Mouse (Mus musculus): ENCODE data around the gene Slc28a1. TPM values are rescaled to one million over a fixed set of nuclear protein-coding genes. Genes with fewer than 3 reads are reported as not detected.
"Not testable (repeated sequence)": the region's sequence is repeated elsewhere in the genome, so short reads cannot be mapped to it uniquely, and the experiment has no call there.

Gene Slc28a1
- polyA plus RNA-seq, 1 experiment = not detected

DNA sequence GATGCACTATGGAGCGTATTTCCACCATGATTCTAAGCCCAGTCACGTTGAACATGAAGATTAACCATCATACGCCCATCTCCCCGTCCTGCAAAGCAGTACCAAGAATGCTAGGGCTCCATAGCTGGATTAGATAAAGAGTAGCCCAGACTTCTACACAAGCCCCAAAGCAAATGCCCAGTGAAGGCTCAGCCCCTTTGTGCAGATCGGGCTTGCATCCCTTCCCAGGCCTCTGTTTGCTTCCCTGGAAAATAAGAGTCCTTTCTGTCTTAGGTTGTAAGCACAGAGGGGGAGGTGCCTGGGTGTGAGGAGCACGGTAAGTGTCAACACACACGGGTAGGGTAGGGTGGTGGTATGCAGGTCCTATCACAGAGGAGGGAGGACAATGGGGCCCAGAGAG lies 38.2 kb downstream of the Slc28a1 start:
- Histone ChIP-seq H3K4me3 (no peak overlapping the region), H3K27me3 (ENCODE audit: control insufficient read depth, insufficient read depth, insufficient read length) (peaks cover 6% of the 10 kb centered on the region), H3K36me3 (ENCODE audit: control insufficient read depth, insufficient read depth) (no peaks in the 10 kb centered on the region), H3ac (ENCODE audit: control insufficient read depth, insufficient read length) (no peak overlapping the region), H3K79me2 (ENCODE audit: control insufficient read depth, insufficient read depth) (no peaks in the 10 kb centered on the region), H3K4me2 (ENCODE audit: low read depth) (no peak overlapping the region)
- TF ChIP-seq MYOD1 (IDR thresholded peaks at IDR 0.05; ENCODE audit: control insufficient read depth in 1 of 3, insufficient read length in 2 of 3, low read depth in 2 of 3) = no peak
- TF ChIP-seq TCF12 (IDR thresholded peaks at IDR 0.05; ENCODE audit: insufficient read depth, poor library complexity, severe bottlenecking) = no peak
- TF ChIP-seq E2F4 (IDR thresholded peaks at IDR 0.05; ENCODE audit: insufficient read depth) = no peak
- no peak for TF ChIP-seq TCF3 (IDR thresholded peaks at IDR 0.05; ENCODE audit: insufficient read length, low read depth)
- no peak for TF ChIP-seq MAX (IDR thresholded peaks at IDR 0.05; ENCODE audit: low read depth)
- TF ChIP-seq REST (IDR thresholded peaks at IDR 0.05; ENCODE audit: insufficient read depth, insufficient read length) = no peak
- no peak for TF ChIP-seq CEBPB (IDR thresholded peaks at IDR 0.05; ENCODE audit: insufficient read depth, poor library complexity, severe bottlenecking)
- TF ChIP-seq MYOG (IDR thresholded peaks at IDR 0.05; ENCODE audit: control insufficient read depth in 1 of 3, insufficient read depth in 1 of 3, insufficient read length in 2 of 3, low read depth in 2 of 3) = no peak
- TF ChIP-seq SRF (IDR thresholded peaks at IDR 0.05; ENCODE audit: control insufficient read depth, insufficient read length, low read depth) = no peak
- TF ChIP-seq POLR2A (IDR thresholded peaks at IDR 0.05; ENCODE audit: insufficient read length, low read depth) = no peak
- no peak for TF ChIP-seq USF1 (IDR thresholded peaks at IDR 0.05; ENCODE audit: low read depth)
- TF ChIP-seq POLR2AphosphoS2 (IDR thresholded peaks at IDR 0.05; ENCODE audit: insufficient read length, low read depth) = no peak

DNA sequence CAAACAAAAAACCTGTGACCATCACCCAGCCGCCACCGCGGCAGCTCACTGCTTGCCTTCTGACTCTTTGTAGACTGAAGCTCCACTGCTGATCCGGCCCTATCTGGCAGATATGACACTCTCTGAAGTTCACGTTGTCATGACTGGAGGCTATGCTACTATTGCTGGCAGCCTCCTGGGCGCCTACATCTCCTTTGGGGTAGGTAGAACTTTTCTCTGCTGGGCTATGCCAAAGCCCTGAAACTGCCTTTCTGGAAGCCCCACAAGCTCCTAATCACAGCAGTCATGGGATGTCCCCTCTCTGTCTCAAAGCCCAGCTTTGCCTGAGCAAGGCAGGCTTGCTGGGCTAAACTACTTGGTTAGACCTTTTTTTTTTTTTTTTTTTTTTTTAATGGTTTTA lies 38.7 kb downstream of the Slc28a1 start:
- TF ChIP-seq MYOD1 (IDR thresholded peaks at IDR 0.05; ENCODE audit: control insufficient read depth in 1 of 3, insufficient read length in 2 of 3, low read depth in 2 of 3) = no peak
- TF ChIP-seq REST (IDR thresholded peaks at IDR 0.05; ENCODE audit: insufficient read depth, insufficient read length) = no peak
- TF ChIP-seq MYOG (IDR thresholded peaks at IDR 0.05; ENCODE audit: control insufficient read depth in 1 of 3, insufficient read depth in 1 of 3, insufficient read length in 2 of 3, low read depth in 2 of 3) = no peak
- no peak for TF ChIP-seq POLR2A (IDR thresholded peaks at IDR 0.05; ENCODE audit: insufficient read length, low read depth)
- TF ChIP-seq POLR2AphosphoS2 (IDR thresholded peaks at IDR 0.05; ENCODE audit: insufficient read length, low read depth) = no peak
- TF ChIP-seq MAX (IDR thresholded peaks at IDR 0.05; ENCODE audit: low read depth) = no peak
- no peak for TF ChIP-seq CEBPB (IDR thresholded peaks at IDR 0.05; ENCODE audit: insufficient read depth, poor library complexity, severe bottlenecking)
- no peak for TF ChIP-seq SRF (IDR thresholded peaks at IDR 0.05; ENCODE audit: control insufficient read depth, insufficient read length, low read depth)
- TF ChIP-seq TCF12 (IDR thresholded peaks at IDR 0.05; ENCODE audit: insufficient read depth, poor library complexity, severe bottlenecking) = no peak
- no peak for TF ChIP-seq USF1 (IDR thresholded peaks at IDR 0.05; ENCODE audit: low read depth)
- no peak for TF ChIP-seq E2F4 (IDR thresholded peaks at IDR 0.05; ENCODE audit: insufficient read depth)
- no peak for TF ChIP-seq TCF3 (IDR thresholded peaks at IDR 0.05; ENCODE audit: insufficient read length, low read depth)
- Histone ChIP-seq H3K4me2 (ENCODE audit: low read depth) (no peak overlapping the region), H3K27me3 (ENCODE audit: control insufficient read depth, insufficient read depth, insufficient read length) (peaks cover 6% of the 10 kb centered on the region), H3ac (ENCODE audit: control insufficient read depth, insufficient read length) (no peak overlapping the region), H3K36me3 (ENCODE audit: control insufficient read depth, insufficient read depth) (no peaks in the 10 kb centered on the region), H3K79me2 (ENCODE audit: control insufficient read depth, insufficient read depth) (no peaks in the 10 kb centered on the region), H3K4me3 (no peak overlapping the region)

GRCm38 (mm10) chr7:81154244-81154643 lies 39.6 kb downstream of the Slc28a1 start:
- not testable (repeated sequence) for H3K4me2 ChIP-seq (ENCODE audit: low read depth); H3K27me3 ChIP-seq (ENCODE audit: control insufficient read depth, insufficient read depth, insufficient read length); H3ac ChIP-seq (ENCODE audit: control insufficient read depth, insufficient read length); H3K4me3 ChIP-seq; H3K79me2 ChIP-seq (ENCODE audit: control insufficient read depth, insufficient read depth); H3K36me3 ChIP-seq (ENCODE audit: control insufficient read depth, insufficient read depth)

DNA sequence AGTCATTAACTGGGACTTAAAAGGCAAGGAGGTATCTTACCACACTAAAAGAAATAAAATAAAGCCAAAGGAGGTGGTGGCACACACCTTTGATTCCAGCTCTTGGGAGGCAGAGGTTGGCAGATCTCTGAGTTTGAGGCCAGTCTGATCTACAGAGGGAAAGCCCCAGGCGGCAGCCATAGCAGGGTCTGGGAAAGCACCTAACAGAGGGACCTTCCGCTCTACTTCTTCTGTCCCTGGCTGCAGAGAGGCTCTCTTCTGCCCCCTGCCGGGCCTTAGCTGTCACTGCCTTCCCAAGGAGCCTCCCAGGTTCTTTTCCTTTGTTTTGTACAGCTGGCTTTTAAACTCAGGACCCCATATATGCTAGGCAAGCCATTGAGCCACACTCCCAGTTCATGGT lies 40.4 kb downstream of the Slc28a1 start:
- H3K27me3 ChIP-seq (ENCODE audit: control insufficient read depth, insufficient read depth, insufficient read length) = peaks cover 6% of the 10 kb centered on the region
- H3K4me3 ChIP-seq = no peak overlapping the region
- TF ChIP-seq TCF12 (IDR thresholded peaks at IDR 0.05; ENCODE audit: insufficient read depth, poor library complexity, severe bottlenecking) (no peak), MYOG (IDR thresholded peaks at IDR 0.05; ENCODE audit: control insufficient read depth in 1 of 3, insufficient read depth in 1 of 3, insufficient read length in 2 of 3, low read depth in 2 of 3) (no peak), REST (IDR thresholded peaks at IDR 0.05; ENCODE audit: insufficient read depth, insufficient read length) (no peak), MAX (IDR thresholded peaks at IDR 0.05; ENCODE audit: low read depth) (no peak), TCF3 (IDR thresholded peaks at IDR 0.05; ENCODE audit: insufficient read length, low read depth) (no peak), USF1 (IDR thresholded peaks at IDR 0.05; ENCODE audit: low read depth) (no peak), MYOD1 (IDR thresholded peaks at IDR 0.05; ENCODE audit: control insufficient read depth in 1 of 3, insufficient read length in 2 of 3, low read depth in 2 of 3) (no peak), SRF (IDR thresholded peaks at IDR 0.05; ENCODE audit: control insufficient read depth, insufficient read length, low read depth) (no peak)
- H3K79me2 ChIP-seq (ENCODE audit: control insufficient read depth, insufficient read depth) = no peaks in the 10 kb centered on the region
- no peak overlapping the region for H3ac ChIP-seq (ENCODE audit: control insufficient read depth, insufficient read length)
- H3K36me3 ChIP-seq (ENCODE audit: control insufficient read depth, insufficient read depth) = no peaks in the 10 kb centered on the region
- H3K4me2 ChIP-seq (ENCODE audit: low read depth) = no peak overlapping the region

- H3K4me2 ChIP-seq (ENCODE audit: low read depth) = no peak overlapping the region
- TF ChIP-seq POLR2A (IDR thresholded peaks at IDR 0.05; ENCODE audit: insufficient read length, low read depth) = no peak
- no peak for TF ChIP-seq TCF12 (IDR thresholded peaks at IDR 0.05; ENCODE audit: insufficient read depth, poor library complexity, severe bottlenecking)
- TF ChIP-seq REST (IDR thresholded peaks at IDR 0.05; ENCODE audit: insufficient read depth, insufficient read length) = no peak
- TF ChIP-seq E2F4 (IDR thresholded peaks at IDR 0.05; ENCODE audit: insufficient read depth) = no peak
- TF ChIP-seq CEBPB (IDR thresholded peaks at IDR 0.05; ENCODE audit: insufficient read depth, poor library complexity, severe bottlenecking) = no peak
- TF ChIP-seq POLR2AphosphoS2 (IDR thresholded peaks at IDR 0.05; ENCODE audit: insufficient read length, low read depth) = no peak
- no peak for TF ChIP-seq TCF3 (IDR thresholded peaks at IDR 0.05; ENCODE audit: insufficient read length, low read depth)
- no peak for TF ChIP-seq MYOG (IDR thresholded peaks at IDR 0.05; ENCODE audit: control insufficient read depth in 1 of 3, insufficient read depth in 1 of 3, insufficient read length in 2 of 3, low read depth in 2 of 3)
- no peak for TF ChIP-seq USF1 (IDR thresholded peaks at IDR 0.05; ENCODE audit: low read depth)
- TF ChIP-seq MAX (IDR thresholded peaks at IDR 0.05; ENCODE audit: low read depth) = no peak
- no peak for TF ChIP-seq SRF (IDR thresholded peaks at IDR 0.05; ENCODE audit: control insufficient read depth, insufficient read length, low read depth)
- no peak for TF ChIP-seq MYOD1 (IDR thresholded peaks at IDR 0.05; ENCODE audit: control insufficient read depth in 1 of 3, insufficient read length in 2 of 3, low read depth in 2 of 3)
- no peaks in the 10 kb centered on the region for H3K79me2 ChIP-seq (ENCODE audit: control insufficient read depth, insufficient read depth)
- H3K27me3 ChIP-seq (ENCODE audit: control insufficient read depth, insufficient read depth, insufficient read length) = peaks cover 6% of the 10 kb centered on the region
- H3K36me3 ChIP-seq (ENCODE audit: control insufficient read depth, insufficient read depth) = no peaks in the 10 kb centered on the region
- no peak overlapping the region for H3K4me3 ChIP-seq
- no peak overlapping the region for H3ac ChIP-seq (ENCODE audit: control insufficient read depth, insufficient read length)
Observed at GRCm38 (mm10) chr7:81158933-81159332, 44.3 kb downstream of the Slc28a1 start.

Measured in myocyte (in vitro differentiated cells).